Mouse (Mus musculus) hindbrain, embryonic 14.5 days (tissue): ENCODE results near the gene Tbc1d22a. TPM values are rescaled to one million over a fixed set of nuclear protein-coding genes. Genes with fewer than 3 reads are reported as not detected.

Experiments
- ATAC-seq: fragments of 200-750 bp; cut with Nextera tagmentation; 2 replicates; pipeline ENCODE4 v1.8.0; 2017; ENCODE audit warnings: moderate number of reproducible peaks, mild to moderate bottlenecking, moderate TSS enrichment, moderate library complexity; ENCODE audit not compliant: low FRiP score
- DNase-seq: peaks from one replicate; pipeline ENCODE4 v3.0.0-alpha.2; 2015; ENCODE audit warnings: low spot score
- H3K27ac ChIP-seq: fragments of 300-500 bp; sonication (generic); 2 replicates; pipeline ENCODE4 v1.5.1; 2014; ENCODE audit warnings: mild to moderate bottlenecking, moderate library complexity
- H3K27me3 ChIP-seq: fragments of 300-500 bp; sonication (generic); 2 replicates; pipeline ENCODE4 v1.6.1; 2014; ENCODE audit warnings: mild to moderate bottlenecking, low read length, mixed read lengths; ENCODE audit not compliant: control insufficient read depth, insufficient read depth
- H3K36me3 ChIP-seq: fragments of 300-500 bp; sonication (generic); replicated peaks from 2 replicates; pipeline ENCODE4 v1.6.1; 2014; ENCODE audit not compliant: control insufficient read depth, insufficient read depth
- H3K4me1 ChIP-seq: fragments of 300-500 bp; sonication (generic); replicated peaks from 2 replicates; pipeline ENCODE4 v1.6.1; 2014; ENCODE audit warnings: antibody characterized with exemption, low read length, mixed read lengths; ENCODE audit not compliant: control insufficient read depth, insufficient read depth
- H3K4me2 ChIP-seq: fragments of 300-500 bp; sonication (generic); replicated peaks from 2 replicates; pipeline ENCODE4 v1.6.1; 2014; ENCODE audit warnings: mild to moderate bottlenecking, moderate library complexity
- H3K4me3 ChIP-seq: fragments of 300-500 bp; sonication (generic); replicated peaks from 2 replicates; pipeline ENCODE4 v1.5.1; 2014; ENCODE audit warnings: mild to moderate bottlenecking, low read length
- H3K9ac ChIP-seq: fragments of 300-500 bp; sonication (generic); 2 replicates; pipeline ENCODE4 v1.6.1; 2014
- H3K9me3 ChIP-seq: fragments of 300-500 bp; sonication (generic); 2 replicates; pipeline ENCODE4 v1.6.1; 2016; ENCODE audit warnings: low read length; ENCODE audit not compliant: control insufficient read depth
- WGBS: fragments of 180-500 bp; shearing (Covaris S2); extraction: QIAGEN DNeasy Blood & Tissue Kit; methylation state at CpG from one replicate; pipeline ENCODE4 v1.1.7; 2014; 5-methylcytosine and 5-hydroxymethylcytosine counted together
- polyA plus RNA-seq: library from polyadenylated mRNA; unstranded; fragments of >200 nt; fragmentation: Nextera tagmentation; extraction: Ambion mirVana; gene quantifications from 2 replicates; pipeline ENCODE4 v1.2.1, GENCODE M21; 2014

Tbc1d22a gene
- polyA plus RNA-seq, 1 experiment from 2014 or later = 10.7 TPM

GRCm38 (mm10) chr15:86294426-86294825, 80.2 kb downstream of the Tbc1d22a start:
- Histone ChIP-seq H3K36me3 (no peaks in the 10 kb centered on the region), H3K9ac (no peak overlapping the region), H3K27ac (no peak overlapping the region), H3K27me3 (no peaks in the 10 kb centered on the region), H3K9me3 (no peaks in the 10 kb centered on the region), H3K4me1 (peaks cover 26% of the 10 kb centered on the region), H3K4me3 (no peak overlapping the region), H3K4me2 (no peak overlapping the region)
- ATAC-seq (no peak), DNase-seq (no peak)
- WGBS = 93% methylated on average over 3 of the region's 3 CpGs

- no peaks in the 10 kb centered on the region for H3K9me3 ChIP-seq
- H3K4me2 ChIP-seq = no peak overlapping the region
- H3K36me3 ChIP-seq = no peaks in the 10 kb centered on the region
- H3K4me3 ChIP-seq = no peak overlapping the region
- 66% methylated on average over 4 of the region's 4 CpGs for WGBS
- DNase-seq = no peak
- no peak for ATAC-seq
- H3K27me3 ChIP-seq = no peaks in the 10 kb centered on the region
- H3K4me1 ChIP-seq = peaks cover 18% of the 10 kb centered on the region; the same call in 1 of the 2 replicates
- no peak overlapping the region for H3K9ac ChIP-seq
- H3K27ac ChIP-seq = no peak overlapping the region
Observed at GRCm38 (mm10) chr15:86295722-86296288, 81.5 kb downstream of the Tbc1d22a start.

GRCm38 (mm10) chr15:86297281-86297680, 83.0 kb downstream of the Tbc1d22a start:
- Histone ChIP-seq H3K4me3 (no peak overlapping the region), H3K36me3 (no peaks in the 10 kb centered on the region), H3K27ac (no peak overlapping the region), H3K4me1 (peaks cover 6% of the 10 kb centered on the region; the same call in 1 of the 2 replicates), H3K9me3 (no peaks in the 10 kb centered on the region), H3K4me2 (no peak overlapping the region), H3K27me3 (no peaks in the 10 kb centered on the region), H3K9ac (no peak overlapping the region)
- ATAC-seq (no peak), DNase-seq (no peak)
- WGBS = 96% methylated on average over 1 of the region's 1 CpGs

GRCm38 (mm10) chr15:86303876-86304275, 89.6 kb downstream of the Tbc1d22a start:
- no peak overlapping the region for H3K4me3 ChIP-seq
- no peak overlapping the region for H3K9ac ChIP-seq
- no peak overlapping the region for H3K27ac ChIP-seq
- no peak overlapping the region for H3K4me2 ChIP-seq
- no peaks in the 10 kb centered on the region for H3K9me3 ChIP-seq
- H3K27me3 ChIP-seq = no peaks in the 10 kb centered on the region
- DNase-seq = no peak
- H3K36me3 ChIP-seq = no peaks in the 10 kb centered on the region
- H3K4me1 ChIP-seq = no peaks in the 10 kb centered on the region
- WGBS = 89% methylated on average over 1 of the region's 1 CpGs
- no peak for ATAC-seq

GRCm38 (mm10) chr15:86304861-86305260, 90.6 kb downstream of the Tbc1d22a start:
- no peaks in the 10 kb centered on the region for H3K4me1 ChIP-seq
- WGBS = 93% methylated on average over 3 of the region's 3 CpGs
- ATAC-seq = no peak
- no peaks in the 10 kb centered on the region for H3K27me3 ChIP-seq
- no peaks in the 10 kb centered on the region for H3K36me3 ChIP-seq
- no peak overlapping the region for H3K4me3 ChIP-seq
- H3K27ac ChIP-seq = no peak overlapping the region
- H3K9me3 ChIP-seq = no peaks in the 10 kb centered on the region
- no peak overlapping the region for H3K9ac ChIP-seq
- no peak overlapping the region for H3K4me2 ChIP-seq
- no peak for DNase-seq

- Histone ChIP-seq H3K9ac (no peak overlapping the region), H3K4me1 (no peaks in the 10 kb centered on the region), H3K27me3 (no peaks in the 10 kb centered on the region), H3K9me3 (no peaks in the 10 kb centered on the region), H3K4me3 (no peak overlapping the region), H3K27ac (no peak overlapping the region), H3K36me3 (no peaks in the 10 kb centered on the region), H3K4me2 (no peak overlapping the region)
- ATAC-seq (no peak), DNase-seq (no peak)
- 73% methylated on average over 3 of the region's 3 CpGs for WGBS
Observed at GRCm38 (mm10) chr15:86305290-86305689, 91.0 kb downstream of the Tbc1d22a start.

- peaks cover 6% of the 10 kb centered on the region for H3K36me3 ChIP-seq
- no peak overlapping the region for H3K27ac ChIP-seq
- no peaks in the 10 kb centered on the region for H3K4me1 ChIP-seq
- DNase-seq (no peak), ATAC-seq (no peak)
- no peaks in the 10 kb centered on the region for H3K27me3 ChIP-seq
- H3K9ac ChIP-seq = no peak overlapping the region
- no peaks in the 10 kb centered on the region for H3K9me3 ChIP-seq
- no peak overlapping the region for H3K4me3 ChIP-seq
- H3K4me2 ChIP-seq = no peak overlapping the region
- 88% methylated on average over 5 of the region's 5 CpGs for WGBS
Observed at GRCm38 (mm10) chr15:86309213-86309829, 95.1 kb downstream of the Tbc1d22a start.

- Histone ChIP-seq H3K4me2 (no peak overlapping the region), H3K36me3 (no peaks in the 10 kb centered on the region), H3K9ac (no peak overlapping the region), H3K9me3 (no peaks in the 10 kb centered on the region), H3K27ac (peak overlapping the region; percentile 15), H3K4me1 (peaks cover 2% of the 10 kb centered on the region; the same call in 1 of the 2 replicates), H3K27me3 (no peaks in the 10 kb centered on the region), H3K4me3 (no peak overlapping the region)
- WGBS = 45% methylated on average over 19 of the region's 19 CpGs
- no peak for ATAC-seq
- no peak for DNase-seq
Observed at GRCm38 (mm10) chr15:86320803-86321510, 106.7 kb downstream of the Tbc1d22a start.

- H3K27ac ChIP-seq = no peak overlapping the region
- H3K36me3 ChIP-seq = no peaks in the 10 kb centered on the region
- no peaks in the 10 kb centered on the region for H3K27me3 ChIP-seq
- H3K4me1 ChIP-seq = peaks cover 28% of the 10 kb centered on the region
- ATAC-seq (no peak), DNase-seq (no peak)
- no peak overlapping the region for H3K4me2 ChIP-seq
- no peak overlapping the region for H3K4me3 ChIP-seq
- WGBS = 87% methylated on average over 4 of the region's 4 CpGs
- H3K9me3 ChIP-seq = no peaks in the 10 kb centered on the region
- no peak overlapping the region for H3K9ac ChIP-seq
Observed at GRCm38 (mm10) chr15:86326341-86326740, 112.1 kb downstream of the Tbc1d22a start.
